Mouse (Mus musculus): ENCODE results near the gene Fam45a. TPM values are rescaled to one million over a fixed set of nuclear protein-coding genes. Genes with fewer than 3 reads are reported as not detected.
A peak's percentile ranks its signal among the peaks of the same experiment; 100 is the strongest.
"Not testable (repeated sequence)": the region's sequence is repeated elsewhere in the genome, so short reads cannot be mapped to it uniquely, and the experiment has no call there.

Gene Fam45a
- total RNA-seq, 1 experiment from 2014 or later: 39.8 TPM

- no peak for ATAC-seq (replicated peaks; ENCODE audit: insufficient number of reproducible peaks, low FRiP score, low TSS enrichment, poor library complexity, severe bottlenecking)
Measured at GRCm38 (mm10) chr19:60813133-60813532, 1.7 kb downstream of the Fam45a start.

- ATAC-seq (replicated peaks; ENCODE audit: insufficient number of reproducible peaks, low FRiP score, low TSS enrichment, poor library complexity, severe bottlenecking): peak; percentile 98
Measured at GRCm38 (mm10) chr19:60818677-60819076, 7.3 kb downstream of the Fam45a start.

- peak; percentile 85 for ATAC-seq (replicated peaks; ENCODE audit: insufficient number of reproducible peaks, low FRiP score, low TSS enrichment, poor library complexity, severe bottlenecking)
Measured at GRCm38 (mm10) chr19:60837747-60838146, 26.4 kb downstream of the Fam45a start.

- ATAC-seq (replicated peaks; ENCODE audit: insufficient number of reproducible peaks, low FRiP score, low TSS enrichment, poor library complexity, severe bottlenecking): no peak
Measured at GRCm38 (mm10) chr19:60843324-60843723, 31.9 kb downstream of the Fam45a start.

GRCm38 (mm10) chr19:60845731-60846130, 34.3 kb downstream of the Fam45a start:
- no peak for ATAC-seq (replicated peaks; ENCODE audit: insufficient number of reproducible peaks, low FRiP score, low TSS enrichment, poor library complexity, severe bottlenecking)

GRCm38 (mm10) chr19:60860868-60861700, 49.7 kb downstream of the Fam45a start, which contains the start of gene Sfxn4:
Gene Sfxn4, minus strand, starts transcription at chr19:60861479.
- peak; percentile 100 for ATAC-seq (replicated peaks; ENCODE audit: insufficient number of reproducible peaks, low FRiP score, low TSS enrichment, poor library complexity, severe bottlenecking)

- ATAC-seq (replicated peaks; ENCODE audit: insufficient number of reproducible peaks, low FRiP score, low TSS enrichment, poor library complexity, severe bottlenecking): not testable (repeated sequence)
Measured at GRCm38 (mm10) chr19:60866169-60866568, 54.8 kb downstream of the Fam45a start.

- ATAC-seq (replicated peaks; ENCODE audit: insufficient number of reproducible peaks, low FRiP score, low TSS enrichment, poor library complexity, severe bottlenecking): no peak
Measured at GRCm38 (mm10) chr19:60870489-60870888, 59.1 kb downstream of the Fam45a start.

- no peak for ATAC-seq (replicated peaks; ENCODE audit: insufficient number of reproducible peaks, low FRiP score, low TSS enrichment, poor library complexity, severe bottlenecking)
Measured at GRCm38 (mm10) chr19:60871366-60871765, 60.0 kb downstream of the Fam45a start.

GRCm38 (mm10) chr19:60872272-60872671, 60.9 kb downstream of the Fam45a start:
- ATAC-seq (replicated peaks; ENCODE audit: insufficient number of reproducible peaks, low FRiP score, low TSS enrichment, poor library complexity, severe bottlenecking): no peak

- ATAC-seq (replicated peaks; ENCODE audit: insufficient number of reproducible peaks, low FRiP score, low TSS enrichment, poor library complexity, severe bottlenecking): no peak
Measured at GRCm38 (mm10) chr19:60873501-60873900, 62.1 kb downstream of the Fam45a start.

GRCm38 (mm10) chr19:60874064-60874694, 62.8 kb downstream of the Fam45a start, which contains the start of gene Prdx3:
Gene Prdx3, minus strand, starts transcription at chr19:60874556.
- peak; percentile 100 for ATAC-seq (replicated peaks; ENCODE audit: insufficient number of reproducible peaks, low FRiP score, low TSS enrichment, poor library complexity, severe bottlenecking)

- no peak for ATAC-seq (replicated peaks; ENCODE audit: insufficient number of reproducible peaks, low FRiP score, low TSS enrichment, poor library complexity, severe bottlenecking)
Measured at GRCm38 (mm10) chr19:60883129-60883528, 71.7 kb downstream of the Fam45a start.

Other genes with a start within 250 kb of the Fam45a start
- 54.2 to 63.3 TPM (median 55.7 TPM) in 3 replicates for gene Cacul1, start 230.6 kb upstream of the Fam45a start, total RNA-seq (2017)
- gene Nanos1, start 55.6 kb upstream of the Fam45a start, total RNA-seq (2017): 1.1 to 1.9 TPM (median 1.1 TPM) in 3 replicates
- gene Eif3a, start 20.9 kb upstream of the Fam45a start, total RNA-seq (2017): 331 to 382 TPM (median 343 TPM) in 3 replicates
- gene Sfxn4, start 49.9 kb downstream of the Fam45a start, total RNA-seq (2017): 0.86 to 2.1 TPM (median 1.3 TPM) in 3 replicates
- gene Prdx3, start 63.0 kb downstream of the Fam45a start, total RNA-seq (2017): 36.3 to 46.6 TPM (median 37.6 TPM) in 3 replicates
- gene Grk5, start 78.2 kb downstream of the Fam45a start, total RNA-seq (2017): 78.4 to 91.2 TPM (median 81.3 TPM) in 3 replicates

Measured in monocyte, adult 5-6 weeks (primary cell).